Mouse (Mus musculus): ENCODE measurements around the gene S100a4.

S100a4 gene

GRCm38 (mm10) chr3:90603623-90604022 is at the start of gene S100a4:
Gene S100a4 (plus strand): TSS chr3:90603771.
- no peak for DNase-seq (ENCODE audit: low spot score)

DNA sequence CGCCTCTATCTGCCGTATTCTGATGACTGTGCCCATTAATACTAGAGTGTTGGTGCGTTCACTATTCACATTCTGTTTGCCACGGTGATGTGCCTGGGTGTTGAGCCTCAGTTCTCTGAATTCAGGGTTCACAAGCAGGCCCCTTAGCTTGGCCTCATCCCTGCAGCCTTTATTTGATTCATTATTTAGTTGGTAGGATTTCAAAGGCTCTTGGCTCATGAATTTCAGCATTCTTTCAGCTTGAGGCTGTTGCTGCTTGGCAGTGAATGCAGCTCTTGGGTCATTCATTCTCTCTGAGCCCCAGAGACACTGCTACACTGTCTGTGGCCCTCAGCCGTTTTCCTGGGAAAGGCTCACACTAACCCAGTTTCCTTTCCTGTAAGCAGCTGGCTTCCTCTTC is 47.6 kb upstream of the S100a4 start:
- no peak for DNase-seq (ENCODE audit: low spot score)

DNA sequence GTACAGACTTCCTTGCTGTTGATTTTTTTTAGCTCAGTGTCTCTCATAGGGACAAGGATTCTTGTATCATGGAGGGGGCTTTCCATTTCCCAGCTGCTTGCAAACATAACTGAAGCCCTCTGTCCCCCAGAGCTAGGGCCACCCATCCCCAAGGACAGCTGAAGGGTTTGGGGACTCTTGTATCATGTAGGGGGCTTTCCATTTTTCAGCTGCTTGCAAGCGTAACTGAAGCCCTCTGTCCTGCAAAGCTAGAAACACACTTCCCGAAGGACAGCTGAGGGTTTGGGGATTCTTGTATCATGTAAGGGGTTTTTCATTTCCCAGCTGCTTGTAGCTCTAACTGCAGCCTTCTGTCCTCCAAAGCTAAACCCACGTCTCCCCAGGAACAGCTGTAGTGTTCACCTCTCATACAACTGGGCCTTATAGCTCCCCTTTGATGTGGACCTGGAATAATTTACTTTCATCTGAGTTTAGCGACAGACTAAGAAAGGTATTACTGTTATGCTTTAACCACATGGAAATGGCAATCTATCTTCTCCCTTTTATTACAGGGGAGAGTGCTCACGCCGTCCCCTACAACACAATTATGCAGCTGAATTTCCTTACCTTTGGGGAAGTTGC is 43.5 kb upstream of the S100a4 start, which contains the start of gene S100a3:
Gene S100a3 (plus strand): TSS at position 571 of the 621 bp plus-strand sequence.
- no peak for DNase-seq (ENCODE audit: low spot score)

GRCm38 (mm10) chr3:90574691-90575090 is 28.9 kb upstream of the S100a4 start:
- DNase-seq (ENCODE audit: low spot score), result no peak

DNA sequence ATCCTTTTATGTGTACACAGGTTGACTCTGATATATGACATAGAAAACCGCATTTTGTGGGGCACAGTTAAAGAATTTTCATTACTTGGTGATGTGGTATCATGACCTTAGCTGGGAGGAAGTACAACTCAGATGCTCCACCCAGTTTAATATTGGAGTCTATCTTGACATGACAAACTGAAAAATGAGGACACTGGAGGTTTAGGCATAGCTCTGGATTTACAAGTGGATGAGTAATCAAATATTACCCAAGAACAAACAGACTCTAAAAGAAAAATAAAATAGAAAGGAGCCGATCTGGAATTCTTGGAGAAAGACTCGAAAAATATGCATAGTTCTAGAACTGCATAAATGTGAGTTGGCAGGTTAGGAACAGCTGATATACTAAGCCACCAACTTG is 28.3 kb upstream of the S100a4 start:
- DNase-seq (ENCODE audit: low spot score), result no peak

GRCm38 (mm10) chr3:90576351-90577001 is 27.1 kb upstream of the S100a4 start:
- no peak for DNase-seq (ENCODE audit: low spot score)

DNA sequence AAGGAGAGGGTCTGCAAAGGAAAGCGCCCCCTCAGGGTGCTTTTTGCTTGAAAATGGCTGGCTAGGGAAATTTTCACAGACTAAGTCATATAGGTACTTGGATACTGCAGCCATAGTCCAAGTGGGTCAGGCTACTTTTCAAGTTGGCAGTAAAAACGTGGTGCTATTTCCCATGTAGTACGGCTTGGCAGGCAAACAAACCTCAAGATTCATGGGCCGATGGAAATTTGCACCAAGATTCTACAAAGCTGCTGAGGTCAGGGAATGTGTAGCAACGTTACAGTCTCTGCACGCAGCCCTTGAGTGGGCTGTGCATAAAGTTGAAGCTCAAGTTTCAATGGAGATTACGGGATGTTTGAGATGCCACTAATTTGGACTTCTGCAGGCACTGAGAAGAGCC is 24.1 kb upstream of the S100a4 start:
- DNase-seq (ENCODE audit: low spot score), result no peak

DNA sequence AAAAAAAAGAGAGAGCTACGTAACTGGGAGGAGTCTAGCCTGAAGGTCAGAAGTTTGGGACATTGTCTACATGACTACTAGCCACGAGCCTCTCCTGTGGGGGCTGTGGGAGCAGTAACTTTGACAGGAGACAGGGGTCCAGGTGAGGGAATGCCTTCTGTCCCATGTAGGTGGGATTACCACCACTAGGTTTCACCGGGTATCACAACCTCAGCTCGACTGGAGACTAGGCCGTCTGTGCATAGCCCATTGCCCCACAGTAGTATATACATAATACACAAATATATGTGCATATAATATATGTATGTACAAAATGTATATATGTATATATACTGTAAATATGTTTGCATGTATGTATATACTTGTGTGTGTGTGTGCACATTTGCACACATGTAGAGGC is 22.4 kb upstream of the S100a4 start:
- DNase-seq (ENCODE audit: low spot score), result no peak

- DNase-seq (ENCODE audit: low spot score), result no peak
These were observed 21.4 kb upstream of the S100a4 start for GRCm38 (mm10) chr3:90582156-90582555.

GRCm38 (mm10) chr3:90582556-90582955 is 21.0 kb upstream of the S100a4 start:
- DNase-seq (ENCODE audit: low spot score), result no peak

DNA sequence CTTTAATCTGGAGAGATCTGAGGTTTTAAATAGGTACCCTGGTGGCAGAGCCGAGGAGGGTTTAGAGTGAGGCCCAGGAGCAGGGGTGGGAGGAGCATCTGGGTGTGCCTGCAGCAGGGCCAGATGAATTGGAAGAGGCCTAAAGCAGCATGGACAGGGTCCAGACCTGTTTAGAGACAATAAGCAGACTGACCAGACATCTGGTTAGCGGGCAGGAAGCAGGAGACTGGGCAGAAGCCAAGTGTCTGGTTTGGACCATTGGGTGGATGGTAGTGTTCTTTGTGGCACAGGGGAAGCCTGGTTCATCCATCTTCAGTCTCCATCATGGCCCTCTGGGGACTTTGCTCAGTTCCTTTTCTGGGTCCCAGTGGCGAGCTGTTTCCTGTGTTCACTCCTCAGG is 19.7 kb upstream of the S100a4 start:
- DNase-seq (ENCODE audit: low spot score), result no peak

DNA sequence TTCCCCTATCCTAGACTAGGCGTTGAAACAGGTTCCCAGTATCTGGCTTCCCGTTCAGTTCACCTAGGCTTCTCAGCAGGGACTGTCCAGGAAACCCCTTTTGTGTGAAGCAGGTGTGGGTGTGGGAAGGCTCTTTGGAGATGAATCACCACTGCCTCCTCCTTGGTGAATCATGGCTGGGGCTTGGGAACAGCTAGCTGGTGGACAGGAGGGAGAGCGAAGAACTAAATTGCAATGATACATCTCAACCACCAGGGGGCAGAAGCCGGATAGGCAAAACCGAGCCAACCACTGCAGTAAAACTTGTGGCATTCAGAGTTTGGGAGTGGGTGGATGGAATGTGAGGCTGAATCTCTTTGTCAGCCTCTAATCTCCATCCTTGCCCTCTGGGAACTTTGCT is 18.0 kb upstream of the S100a4 start:
- DNase-seq (ENCODE audit: low spot score), result peak; percentile 65

DNA sequence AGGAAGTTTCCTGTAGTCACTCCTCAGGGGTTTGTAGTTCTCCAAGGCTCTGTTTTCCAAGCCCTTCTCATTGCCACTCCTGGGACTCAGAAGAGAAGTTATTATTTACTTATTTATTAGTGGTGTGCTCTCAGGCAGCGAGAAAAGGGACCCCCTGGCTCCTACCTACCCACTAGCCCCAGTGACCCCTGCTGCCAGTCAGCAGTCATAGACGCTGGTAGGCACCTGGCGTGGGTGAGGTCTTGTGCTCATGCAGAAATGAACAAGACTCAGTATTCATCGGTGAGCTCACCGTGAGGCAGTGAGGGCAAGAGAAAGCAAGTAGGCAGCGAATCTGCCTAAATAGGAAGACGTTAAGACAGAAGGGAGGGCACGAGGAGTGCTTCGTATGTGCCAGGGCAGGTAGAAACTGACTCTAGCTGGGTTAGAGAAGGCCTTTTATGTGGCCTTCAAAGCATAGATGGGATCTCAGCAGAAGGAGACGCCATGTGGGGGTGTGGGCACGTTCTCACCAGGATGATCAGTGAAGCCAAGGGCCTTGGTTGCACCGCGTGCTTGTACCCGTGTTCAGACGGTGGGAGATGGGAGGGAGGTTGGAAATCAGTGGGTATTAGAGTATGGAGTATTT is 17.4 kb upstream of the S100a4 start:
- no peak for DNase-seq (ENCODE audit: low spot score)

- peak; percentile 56 for DNase-seq (ENCODE audit: low spot score)
These were observed 16.7 kb upstream of the S100a4 start for GRCm38 (mm10) chr3:90586906-90587305.

GRCm38 (mm10) chr3:90587361-90588101 is 16.0 kb upstream of the S100a4 start:
- DNase-seq (ENCODE audit: low spot score), result no peak

GRCm38 (mm10) chr3:90589390-90589789 is 14.2 kb upstream of the S100a4 start:
- no peak for DNase-seq (ENCODE audit: low spot score)

- no peak for DNase-seq (ENCODE audit: low spot score)
These were observed 13.6 kb upstream of the S100a4 start, which contains the start of gene S100a2 for GRCm38 (mm10) chr3:90589947-90590346. Gene S100a2 (plus strand): TSS chr3:90590247.

- no peak for DNase-seq (ENCODE audit: low spot score)
These were observed 9.1 kb upstream of the S100a4 start for GRCm38 (mm10) chr3:90594466-90594865.

DNA sequence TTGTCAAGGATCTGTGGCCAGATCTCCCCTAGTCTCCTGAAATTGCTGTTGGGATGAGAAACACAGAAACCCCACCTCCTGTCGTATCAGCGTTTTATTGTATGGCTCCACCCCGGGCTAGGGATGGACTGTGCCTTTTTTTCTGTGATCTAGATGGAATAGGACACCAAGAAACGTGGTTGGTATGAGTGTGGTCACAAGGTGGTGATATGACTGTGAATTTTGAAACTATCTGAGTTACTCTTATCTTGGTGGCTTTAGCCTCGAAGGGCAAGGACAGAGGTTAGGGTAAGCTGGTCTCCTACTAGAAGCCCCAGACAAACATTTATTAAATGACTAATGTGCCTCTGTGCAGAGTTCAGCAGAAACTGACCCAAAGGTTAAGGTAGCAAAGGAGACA is 8.0 kb upstream of the S100a4 start:
- no peak for DNase-seq (ENCODE audit: low spot score)

DNA sequence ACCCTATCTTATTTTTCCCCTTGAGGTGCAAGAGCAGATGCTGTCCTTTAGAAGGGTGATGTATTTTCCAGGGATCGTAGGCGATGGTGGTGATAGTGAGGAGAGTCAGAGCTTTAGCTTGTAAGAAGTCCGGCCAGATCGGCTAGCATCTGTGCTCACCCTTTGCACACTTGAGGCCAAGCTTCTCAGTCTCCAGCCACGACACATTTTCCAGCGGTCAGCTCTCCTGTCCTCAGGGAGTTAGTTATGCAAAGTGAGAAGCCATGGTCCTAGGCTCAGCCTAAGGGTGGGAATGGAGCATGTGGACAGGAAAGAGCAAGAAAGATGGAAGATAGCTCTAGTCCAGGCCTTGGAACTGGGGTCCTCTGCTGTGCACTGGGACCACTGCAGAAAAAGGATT is 6.8 kb upstream of the S100a4 start:
- no peak for DNase-seq (ENCODE audit: low spot score)

DNA sequence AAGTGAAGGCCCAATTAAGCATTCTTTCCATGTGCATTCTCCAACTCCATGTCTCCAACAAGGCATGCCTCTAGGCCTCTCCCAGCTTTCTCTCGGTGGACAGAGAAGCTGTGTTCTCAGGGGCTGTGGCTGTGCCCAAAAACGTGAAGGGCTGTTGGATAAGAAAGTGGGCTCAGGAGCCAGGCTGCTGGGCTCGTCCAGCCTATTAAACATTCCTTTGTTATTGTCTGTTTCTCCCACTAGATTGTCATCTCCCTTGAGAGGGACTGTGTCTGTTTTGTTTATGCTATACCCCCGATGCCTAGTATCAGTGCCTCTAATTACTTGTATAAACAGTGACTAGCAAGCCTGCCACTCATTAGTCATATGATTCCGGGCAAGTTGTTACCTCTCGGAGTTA is 5.8 kb upstream of the S100a4 start:
- DNase-seq (ENCODE audit: low spot score), result no peak

DNA sequence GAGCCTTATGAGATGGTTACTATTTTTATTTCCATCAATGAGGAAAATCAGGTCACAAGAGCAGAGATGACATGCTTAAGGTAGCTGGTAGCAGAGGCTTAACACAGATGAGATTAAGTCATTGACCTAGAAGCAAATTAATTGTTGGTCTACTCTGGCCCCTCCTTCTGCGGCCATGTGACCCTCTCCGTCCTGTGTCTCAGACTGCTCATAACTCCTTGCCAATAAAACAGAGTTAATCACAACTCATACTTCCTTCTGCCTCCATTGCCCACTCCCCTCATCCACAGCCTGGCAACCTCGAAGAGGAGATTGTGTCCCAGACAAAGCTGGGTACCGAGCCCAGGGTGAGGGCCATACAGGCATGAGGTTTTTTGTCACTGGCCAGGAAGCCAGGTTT is 5.4 kb upstream of the S100a4 start:
- no peak for DNase-seq (ENCODE audit: low spot score)

- no peak for DNase-seq (ENCODE audit: low spot score)
These were observed 4.2 kb upstream of the S100a4 start for GRCm38 (mm10) chr3:90599401-90599800.
